Mouse (Mus musculus) cerebellum, adult 8-10 months (tissue): Measurements from ENCODE around the gene Muc5ac.
"Not testable (repeated sequence)": the region's sequence is repeated elsewhere in the genome, so short reads cannot be mapped to it uniquely, and the experiment has no call there.

Experiments
- DNase-seq: peaks from one replicate; pipeline ENCODE4 v3.0.0; 2022

Muc5ac gene

DNA sequence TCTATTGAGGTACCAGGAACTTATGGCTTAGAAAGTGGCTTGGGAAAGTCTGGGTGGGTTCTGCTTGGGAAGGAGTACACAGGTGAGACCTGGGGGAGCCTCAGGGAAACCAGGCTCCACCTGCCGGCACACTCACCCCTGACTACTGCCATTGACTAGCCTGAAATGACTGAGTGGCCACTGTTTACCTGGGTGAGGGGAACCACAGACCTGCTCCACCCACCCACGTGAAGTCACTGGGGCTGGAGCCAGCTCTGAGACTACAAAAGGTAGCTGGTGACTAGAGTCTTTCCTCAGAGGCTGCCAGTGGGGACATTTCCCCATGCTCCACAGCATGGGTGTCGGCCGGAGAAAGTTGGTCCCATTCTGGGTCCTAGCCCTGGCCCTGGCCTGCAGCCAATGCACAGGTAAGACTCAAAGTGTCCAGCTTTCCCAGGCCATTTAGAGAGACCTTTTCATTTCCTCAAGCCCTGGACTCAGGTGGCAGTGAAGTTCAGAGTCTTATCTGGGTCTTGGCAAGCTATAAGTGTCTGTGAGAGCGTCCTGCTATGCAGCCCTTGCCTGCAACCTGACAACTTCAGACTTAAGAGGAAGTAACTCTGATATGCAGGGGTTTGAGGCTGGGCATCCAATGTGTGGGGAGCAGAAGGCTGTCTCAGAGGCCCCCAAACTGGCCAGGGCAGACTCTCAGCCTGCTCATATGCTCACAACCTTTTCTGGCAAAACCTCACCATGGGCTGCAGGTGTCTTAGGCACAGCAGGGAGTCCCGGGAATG, at the start of gene Muc5ac:
Gene Muc5ac, plus strand, starts transcription at position 296 of the 776 bp plus-strand sequence.
- no peak for DNase-seq

DNA sequence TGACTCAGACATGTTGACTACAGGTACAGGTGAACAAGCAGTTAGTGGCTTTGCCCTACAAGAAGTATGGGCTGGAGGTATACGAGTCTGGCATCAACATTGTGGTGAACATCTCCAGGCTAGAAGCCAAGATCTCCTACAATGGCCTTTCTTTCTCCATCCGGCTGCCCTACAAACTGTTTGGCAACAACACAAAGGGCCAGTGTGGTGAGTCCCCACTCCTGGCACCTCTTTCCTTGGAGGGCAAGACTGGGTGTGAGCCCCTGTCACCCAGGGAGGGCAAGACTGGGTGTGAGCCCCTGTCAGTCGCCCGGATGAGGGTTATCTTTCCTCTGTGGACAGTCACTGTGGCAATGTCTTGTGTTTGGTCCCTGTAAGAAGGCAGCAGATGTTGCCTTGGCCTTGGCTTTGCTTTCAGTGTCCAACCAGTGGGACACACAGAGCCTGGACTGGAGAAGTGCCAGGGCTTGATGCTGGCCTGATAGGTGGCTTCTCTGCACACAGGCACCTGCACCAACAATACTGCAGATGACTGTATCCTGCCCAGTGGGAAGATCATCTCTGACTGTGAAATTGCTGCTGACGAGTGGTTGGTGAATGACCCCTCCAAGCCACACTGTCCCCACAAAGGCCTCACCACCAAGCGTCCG, 41.2 kb upstream of the Muc5ac start:
- no peak for DNase-seq

DNA sequence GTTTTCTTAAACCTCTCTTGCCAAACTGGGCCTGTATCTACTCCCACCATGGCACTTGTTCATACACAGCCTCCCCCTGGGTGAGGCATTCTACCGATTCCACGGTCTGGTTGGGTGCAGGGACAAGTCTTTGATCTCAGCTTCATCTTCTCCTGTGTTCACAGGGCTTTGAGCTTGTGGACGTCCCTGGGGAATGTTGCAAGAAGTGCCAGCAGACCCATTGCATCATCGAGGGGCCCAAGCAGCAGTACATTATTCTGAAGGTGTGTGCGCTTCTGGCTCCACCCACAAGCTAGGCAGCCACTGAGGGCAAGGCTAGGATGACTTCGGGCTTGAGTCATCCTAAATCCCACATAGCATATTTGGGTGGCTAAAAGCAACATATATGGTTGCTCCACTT, 36.3 kb upstream of the Muc5ac start:
- no peak for DNase-seq

DNA sequence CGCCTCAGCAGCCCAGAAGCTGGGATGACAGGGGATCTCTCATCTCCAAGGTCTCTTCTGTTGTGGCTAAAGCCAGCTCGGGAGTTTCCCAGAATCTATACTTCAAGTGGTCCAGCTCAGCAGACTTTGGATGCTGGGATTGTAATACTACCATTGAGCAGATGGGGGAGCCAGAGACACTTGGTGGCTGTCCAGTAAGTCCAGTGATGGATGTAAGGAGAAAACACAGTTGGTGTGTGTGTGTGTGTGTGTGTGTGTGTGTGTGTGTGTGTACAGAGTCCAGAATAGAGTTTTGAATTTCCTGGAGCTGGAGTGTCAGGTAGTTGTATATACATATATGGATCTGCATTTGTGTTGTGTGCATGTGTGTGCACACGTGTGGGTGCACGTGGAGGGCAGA, 32.9 kb upstream of the Muc5ac start:
- DNase-seq = peak; percentile 68

DNA sequence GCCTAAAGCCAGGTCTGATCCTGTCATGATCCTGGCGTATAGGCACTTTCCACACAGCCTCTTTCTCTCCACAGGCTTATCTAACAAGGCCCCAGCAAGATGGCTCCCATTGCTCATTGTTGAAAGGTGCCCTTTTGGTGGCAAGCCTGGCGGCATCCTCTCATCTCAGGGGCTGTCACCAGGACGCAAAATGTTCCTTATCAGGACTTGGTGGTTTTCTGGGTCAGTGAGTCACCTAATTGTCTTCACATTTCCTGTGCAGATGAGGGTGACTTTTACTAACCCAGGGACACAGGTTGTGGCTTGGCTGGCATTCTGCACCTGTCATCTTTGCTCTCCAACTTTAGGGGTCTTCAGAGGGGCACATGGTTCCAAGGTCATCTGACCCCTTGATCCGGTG, 30.5 kb upstream of the Muc5ac start:
- DNase-seq = no peak

- DNase-seq = no peak
These were observed 18.3 kb upstream of the Muc5ac start for GRCm38 (mm10) chr7:141770521-141770920.

GRCm38 (mm10) chr7:141770988-141771387, 17.8 kb upstream of the Muc5ac start:
- no peak for DNase-seq

DNA sequence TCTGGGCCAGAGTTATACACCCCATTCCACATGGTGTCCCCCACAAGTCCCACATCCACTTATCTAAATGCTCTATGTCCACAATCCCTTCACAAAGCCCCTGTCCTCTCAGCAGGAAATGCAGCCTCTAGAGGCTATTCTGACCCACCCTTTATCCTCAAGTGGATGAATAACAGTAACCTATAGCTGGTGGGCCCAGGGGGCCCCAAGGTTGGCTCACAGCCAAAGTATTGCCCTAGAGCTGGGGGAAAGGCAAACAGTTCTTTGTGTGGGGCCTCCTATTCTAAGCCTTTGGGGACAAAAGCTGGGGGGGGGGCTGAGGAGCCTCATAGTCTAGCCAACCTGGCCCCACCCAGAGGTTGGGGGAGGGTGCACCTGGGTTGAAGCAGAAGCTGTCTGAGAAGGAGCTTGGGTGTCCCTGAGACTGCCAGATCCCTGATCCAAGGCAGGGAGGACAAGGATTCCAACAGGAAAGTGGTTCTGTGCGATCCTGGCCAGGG, 16.7 kb upstream of the Muc5ac start:
- no peak for DNase-seq

DNA sequence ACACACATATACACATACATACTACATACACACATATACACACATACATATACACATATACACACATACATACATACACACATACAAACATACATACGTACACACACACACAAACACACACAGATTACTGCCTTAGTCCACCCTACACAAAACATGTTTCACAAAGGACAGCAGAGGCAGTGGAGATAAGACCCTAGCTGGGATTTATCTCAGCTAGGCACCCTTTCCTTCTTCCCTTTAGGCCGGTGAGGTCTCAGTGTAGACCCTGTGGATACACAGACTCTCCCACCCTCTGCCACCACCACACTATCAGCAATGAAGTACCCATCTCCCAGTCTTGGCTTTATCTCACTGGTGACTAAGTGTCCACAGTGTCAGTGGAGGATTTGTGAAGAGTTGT, 13.9 kb upstream of the Muc5ac start:
- no peak for DNase-seq

DNA sequence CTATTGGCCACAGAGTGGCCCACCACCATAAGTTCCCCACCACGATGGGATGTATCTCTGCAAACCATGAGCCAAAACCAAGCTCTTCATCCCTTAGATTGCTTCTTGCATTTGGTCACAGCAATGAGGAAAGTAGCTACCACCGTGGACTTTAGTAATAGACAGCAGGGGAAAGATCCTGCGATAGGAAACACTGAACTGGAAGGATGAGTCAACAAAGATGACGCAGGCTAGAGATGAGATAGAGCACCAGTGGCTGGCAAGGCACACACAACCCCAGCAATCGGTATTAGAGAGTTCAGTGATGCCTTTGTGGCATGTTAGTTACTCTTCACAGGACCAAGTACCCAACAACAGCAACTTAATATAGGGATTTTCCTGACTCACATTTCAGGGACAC, 12.6 kb upstream of the Muc5ac start:
- no peak for DNase-seq

GRCm38 (mm10) chr7:141794251-141794650, 5.5 kb downstream of the Muc5ac start:
- DNase-seq = no peak

DNA sequence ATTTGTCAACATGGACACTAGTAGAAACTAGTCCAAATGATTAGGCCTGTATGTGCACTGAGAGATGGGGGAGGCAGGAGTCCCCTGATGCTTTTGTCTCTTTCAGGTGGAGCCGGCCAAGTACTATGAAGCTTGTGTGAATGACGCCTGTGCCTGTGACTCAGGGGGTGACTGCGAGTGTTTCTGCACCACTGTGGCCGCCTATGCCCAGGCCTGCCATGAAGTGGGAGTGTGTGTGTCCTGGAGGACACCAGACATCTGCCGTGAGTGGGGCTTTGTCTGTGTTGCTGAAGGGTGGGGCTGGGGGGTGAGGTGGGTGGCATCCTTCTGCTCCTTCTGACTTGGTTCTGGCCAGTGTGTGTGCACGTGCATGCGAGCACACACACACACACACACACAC, 14.4 kb downstream of the Muc5ac start:
- no peak for DNase-seq

- no peak for DNase-seq
These were observed 16.6 kb downstream of the Muc5ac start for GRCm38 (mm10) chr7:141805384-141805783.

DNA sequence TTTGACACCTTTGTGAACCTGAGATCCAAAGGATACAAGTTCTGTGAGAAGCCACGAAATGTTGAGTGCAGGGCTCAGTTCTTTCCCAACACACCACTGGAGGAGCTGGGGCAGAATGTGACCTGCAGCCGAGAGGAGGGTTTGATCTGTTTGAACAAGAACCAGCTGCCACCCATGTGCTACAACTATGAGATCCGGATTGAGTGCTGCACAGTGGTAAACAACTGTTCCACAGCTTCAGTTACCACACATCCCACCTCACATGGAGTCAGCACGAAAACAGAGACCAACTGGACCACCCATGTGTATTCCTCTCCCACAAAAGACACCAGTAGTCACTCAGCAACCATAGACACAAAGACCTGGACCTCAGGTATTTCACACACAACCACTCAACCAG, 19.1 kb downstream of the Muc5ac start:
- DNase-seq = not testable (repeated sequence)

- not testable (repeated sequence) for DNase-seq
These were observed 21.2 kb downstream of the Muc5ac start for GRCm38 (mm10) chr7:141809933-141810332.

DNA sequence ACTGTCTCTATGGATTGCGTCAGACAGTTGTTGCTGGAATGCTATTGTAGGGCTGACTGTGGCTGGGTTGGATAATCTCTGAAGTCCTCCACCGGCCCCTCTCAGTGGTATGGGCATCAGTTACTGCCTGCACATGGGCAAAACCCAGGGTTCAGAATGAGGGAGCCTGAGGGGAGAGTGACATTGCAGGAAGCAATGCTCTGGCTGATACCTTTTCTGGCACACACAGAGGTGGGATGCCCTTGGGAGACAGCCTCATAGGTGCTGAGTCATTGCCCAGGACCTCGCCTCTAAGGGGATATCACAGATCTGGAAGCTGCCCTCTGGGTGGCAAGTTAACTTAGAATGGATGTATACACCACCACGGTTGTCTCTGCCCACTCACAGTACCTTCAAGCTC, 24.5 kb downstream of the Muc5ac start:
- DNase-seq = no peak

- DNase-seq = peak; percentile 5
These were observed 26.6 kb downstream of the Muc5ac start for GRCm38 (mm10) chr7:141815361-141815760.

- DNase-seq = peak; percentile 16
These were observed 28.7 kb downstream of the Muc5ac start for GRCm38 (mm10) chr7:141817355-141818075.

DNA sequence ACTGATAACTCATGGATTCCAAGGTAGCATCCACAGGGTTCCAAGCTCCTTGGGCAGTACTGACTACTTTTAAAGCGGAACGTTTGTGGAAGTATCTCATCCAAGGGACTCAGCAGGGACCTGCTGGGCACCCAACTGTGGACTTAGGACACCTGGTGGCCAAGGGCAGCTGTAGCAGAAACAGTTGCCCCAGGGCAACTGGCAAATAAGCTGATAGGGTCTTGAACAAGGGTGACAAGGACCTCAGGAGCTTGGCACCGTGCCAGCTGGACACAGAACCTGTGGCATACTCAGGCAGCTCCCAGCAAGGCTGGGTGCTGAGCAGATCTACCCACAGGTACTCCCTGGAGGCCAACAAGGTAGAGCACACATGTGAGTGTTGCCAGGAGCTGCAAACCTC, 29.5 kb downstream of the Muc5ac start:
- DNase-seq = no peak

GRCm38 (mm10) chr7:141822582-141823261, 34.0 kb downstream of the Muc5ac start:
- no peak for DNase-seq

DNA sequence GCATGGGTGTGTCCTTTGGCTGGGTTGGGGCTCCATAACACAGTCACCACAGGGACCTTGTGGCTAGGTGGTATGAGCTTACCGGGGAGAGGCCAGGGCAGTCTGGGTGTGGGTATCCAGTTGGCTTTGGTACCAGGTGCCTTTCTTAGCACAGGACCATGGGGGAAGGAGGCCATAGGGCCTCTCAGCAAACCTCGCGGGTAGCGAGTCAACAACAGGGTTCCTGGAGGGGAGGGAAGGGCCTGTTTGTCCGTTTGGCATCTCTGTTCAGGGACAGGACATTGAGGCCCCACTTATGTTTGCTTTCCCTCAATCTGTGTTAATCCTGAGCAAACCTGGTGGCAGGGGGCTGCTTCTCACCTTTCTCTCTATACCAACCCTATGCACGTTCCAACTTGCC, 34.9 kb downstream of the Muc5ac start:
- no peak for DNase-seq

- DNase-seq = no peak
These were observed 35.6 kb downstream of the Muc5ac start for GRCm38 (mm10) chr7:141824398-141824797.

GRCm38 (mm10) chr7:141835941-141836340, 47.2 kb downstream of the Muc5ac start:
- no peak for DNase-seq
